Mouse (Mus musculus): Measurements from ENCODE around the gene Faap100. TPM values are rescaled to one million over a fixed set of nuclear protein-coding genes. Genes with fewer than 3 reads are reported as not detected.

Faap100 gene
- total and polyA plus RNA-seq, 2 experiments from 2014 or later: 28.6 to 70.5 TPM

- peak; percentile 25 for DNase-seq (ENCODE audit: low spot score)
- H3K36me3 ChIP-seq (replicated peaks; ENCODE audit: control insufficient read depth, insufficient read depth, low read length): peaks cover 13% of the 10 kb centered on the region
Measured at GRCm38 (mm10) chr11:120345067-120345681, 33.4 kb downstream of the Faap100 start.

GRCm38 (mm10) chr11:120344310-120344920 lies 34.1 kb downstream of the Faap100 start:
- no peak; the same call in 1 of the 2 replicates for TF ChIP-seq EP300 (IDR thresholded peaks at IDR 0.05; ENCODE audit: low read depth)
- TF ChIP-seq CTCF (IDR thresholded peaks at IDR 0.05; ENCODE audit: low read depth): no peak
- peak overlapping the region; percentile 65 for H3K27ac ChIP-seq (ENCODE audit: low read depth)
- no peak overlapping the region for H3K9ac ChIP-seq (replicated peaks; ENCODE audit: low read depth, low read length)

More at GRCm38 (mm10) chr11:120345067-120345681, 33.4 kb downstream of the Faap100 start:
- Histone ChIP-seq H3K9me3 (replicated peaks; ENCODE audit: control insufficient read depth, low read length) (no peaks in the 10 kb centered on the region), H3K27me3 (ENCODE audit: control insufficient read depth, insufficient read depth, low read length) (no peaks in the 10 kb centered on the region), H3K4me3 (ENCODE audit: low read depth, low read length) (peak overlapping the region; percentile 28), H3K27ac (ENCODE audit: low read depth) (peak overlapping the region; percentile 26), H3K4me2 (ENCODE audit: low read depth, low read length) (peak overlapping the region; percentile 56), H3K4me1 (ENCODE audit: control insufficient read depth, insufficient read depth) (no peaks in the 10 kb centered on the region; the same call in 1 of the 2 replicates), H3K9ac (replicated peaks; ENCODE audit: low read depth, low read length) (peak overlapping the region; percentile 30)
- peak; percentile 24; the same call in 1 of the 2 replicates for TF ChIP-seq EP300 (IDR thresholded peaks at IDR 0.05; ENCODE audit: low read depth)
- TF ChIP-seq CTCF (IDR thresholded peaks at IDR 0.05; ENCODE audit: low read depth): no peak
- no peak for ATAC-seq (ENCODE audit: insufficient read depth, low read depth)
- 20% methylated on average over 1 of the region's 1 CpGs for WGBS

GRCm38 (mm10) chr11:120343519-120344309 lies 34.9 kb downstream of the Faap100 start:
- TF ChIP-seq CTCF (IDR thresholded peaks at IDR 0.05; ENCODE audit: low read depth) (no peak), EP300 (IDR thresholded peaks at IDR 0.05; ENCODE audit: low read depth) (0 out of 2 replicates have a peak, but pooled peaks have one; percentile 43)
- no peak overlapping the region for H3K4me3 ChIP-seq (ENCODE audit: low read depth, low read length)
- peak; percentile 36 for DNase-seq (ENCODE audit: low spot score)

More at GRCm38 (mm10) chr11:120344310-120344920, 34.1 kb downstream of the Faap100 start:
- no peak overlapping the region for H3K4me3 ChIP-seq (ENCODE audit: low read depth, low read length)
- ATAC-seq (ENCODE audit: insufficient read depth, low read depth) (no peak), DNase-seq (ENCODE audit: low spot score) (peak; percentile 10)
- no peaks in the 10 kb centered on the region for H3K27me3 ChIP-seq (ENCODE audit: control insufficient read depth, insufficient read depth, low read length)
- whole genome bisulfite sequencing: 45% methylated on average over 5 of the region's 5 CpGs
- peak overlapping the region; percentile 56; the same call in 1 of the 2 replicates for H3K4me2 ChIP-seq (ENCODE audit: low read depth, low read length)
- H3K36me3 ChIP-seq (replicated peaks; ENCODE audit: control insufficient read depth, insufficient read depth, low read length): peaks cover 13% of the 10 kb centered on the region
- H3K4me1 ChIP-seq (ENCODE audit: control insufficient read depth, insufficient read depth): no peaks in the 10 kb centered on the region; the same call in 1 of the 2 replicates
- H3K9me3 ChIP-seq (replicated peaks; ENCODE audit: control insufficient read depth, low read length): no peaks in the 10 kb centered on the region

GRCm38 (mm10) chr11:120342656-120343160 lies 35.9 kb downstream of the Faap100 start:
- Histone ChIP-seq H3K4me2 (ENCODE audit: low read depth, low read length) (no peak overlapping the region), H3K27ac (ENCODE audit: low read depth) (no peak overlapping the region), H3K27me3 (ENCODE audit: control insufficient read depth, insufficient read depth, low read length) (no peaks in the 10 kb centered on the region), H3K4me3 (ENCODE audit: low read depth, low read length) (no peak overlapping the region), H3K9ac (replicated peaks; ENCODE audit: low read depth, low read length) (no peak overlapping the region), H3K9me3 (replicated peaks; ENCODE audit: control insufficient read depth, low read length) (no peaks in the 10 kb centered on the region), H3K36me3 (replicated peaks; ENCODE audit: control insufficient read depth, insufficient read depth, low read length) (peaks cover 13% of the 10 kb centered on the region), H3K4me1 (ENCODE audit: control insufficient read depth, insufficient read depth) (no peaks in the 10 kb centered on the region; the same call in 1 of the 2 replicates)
- ATAC-seq (ENCODE audit: insufficient read depth, low read depth) (no peak), DNase-seq (ENCODE audit: low spot score) (peak; percentile 3)
- 91% methylated on average over 5 of the region's 5 CpGs for WGBS
- no peak for TF ChIP-seq EP300 (IDR thresholded peaks at IDR 0.05; ENCODE audit: low read depth)

More at GRCm38 (mm10) chr11:120343519-120344309, 34.9 kb downstream of the Faap100 start:
- Histone ChIP-seq H3K9ac (replicated peaks; ENCODE audit: low read depth, low read length) (no peak overlapping the region), H3K27ac (ENCODE audit: low read depth) (peak overlapping the region; percentile 65), H3K9me3 (replicated peaks; ENCODE audit: control insufficient read depth, low read length) (no peaks in the 10 kb centered on the region), H3K4me2 (ENCODE audit: low read depth, low read length) (no peak overlapping the region), H3K4me1 (ENCODE audit: control insufficient read depth, insufficient read depth) (no peaks in the 10 kb centered on the region; the same call in 1 of the 2 replicates), H3K27me3 (ENCODE audit: control insufficient read depth, insufficient read depth, low read length) (no peaks in the 10 kb centered on the region), H3K36me3 (replicated peaks; ENCODE audit: control insufficient read depth, insufficient read depth, low read length) (peaks cover 13% of the 10 kb centered on the region)
- WGBS: 38% methylated on average over 5 of the region's 5 CpGs
- ATAC-seq (ENCODE audit: insufficient read depth, low read depth): peak; percentile 7

- H3K4me1 ChIP-seq (ENCODE audit: control insufficient read depth, insufficient read depth): no peaks in the 10 kb centered on the region; the same call in 1 of the 2 replicates
- H3K27me3 ChIP-seq (ENCODE audit: control insufficient read depth, insufficient read depth, low read length): no peaks in the 10 kb centered on the region
- H3K36me3 ChIP-seq (replicated peaks; ENCODE audit: control insufficient read depth, insufficient read depth, low read length): peaks cover 11% of the 10 kb centered on the region
- no peak overlapping the region for H3K9ac ChIP-seq (replicated peaks; ENCODE audit: low read depth, low read length)
- DNase-seq (ENCODE audit: low spot score) (peak; percentile 2), ATAC-seq (ENCODE audit: insufficient read depth, low read depth) (no peak)
- no peaks in the 10 kb centered on the region for H3K9me3 ChIP-seq (replicated peaks; ENCODE audit: control insufficient read depth, low read length)
- TF ChIP-seq CTCF (IDR thresholded peaks at IDR 0.05; ENCODE audit: low read depth) (no peak), EP300 (IDR thresholded peaks at IDR 0.05; ENCODE audit: low read depth) (no peak)
- H3K4me3 ChIP-seq (ENCODE audit: low read depth, low read length): no peak overlapping the region
- H3K4me2 ChIP-seq (ENCODE audit: low read depth, low read length): no peak overlapping the region
- WGBS: 96% methylated on average over 4 of the region's 4 CpGs
- no peak overlapping the region for H3K27ac ChIP-seq (ENCODE audit: low read depth)
Measured at GRCm38 (mm10) chr11:120341661-120342060, 36.9 kb downstream of the Faap100 start.

All from heart, postnatal 0 days (tissue).